In the genomic region with DNA sequence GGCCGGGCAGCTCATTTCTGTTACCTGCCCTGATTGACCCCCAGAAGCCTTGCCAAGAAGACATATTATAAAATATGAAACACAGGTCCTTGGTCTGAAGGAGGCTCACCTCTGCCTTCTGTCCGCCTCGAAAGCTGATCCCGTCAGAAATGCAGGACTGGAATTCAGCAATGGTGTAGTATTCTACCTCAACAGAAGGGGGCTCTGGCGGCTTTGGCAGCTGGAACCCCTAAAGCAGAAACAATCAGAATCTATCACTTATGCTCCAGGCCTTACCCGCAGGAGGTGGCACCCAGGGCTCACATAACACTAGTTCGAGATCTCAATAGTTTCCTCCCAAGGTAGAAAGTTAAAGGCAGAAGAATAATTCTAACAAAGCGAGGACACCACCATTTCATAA, we compare ENCODE assay signal across 10 mouse cellular contexts.
DNase-seq lines count a peak whose midpoint lies in the region; ATAC-seq and TF ChIP-seq lines count a peak whose summit lies in the region.
"Had no signal": no experiment of that assay in that cellular context is flagged by ENCODE, and none has a peak within 500 bp of the region (broad histone marks: within the 10 kb centered on the region; RNA-seq: fewer than 3 reads in every experiment).

No protein-coding gene starts in this region.

- TF ChIP-seq EP300 in lung, postnatal 0 days (IDR thresholded peaks at IDR 0.05), result no peak

- WGBS in cerebellum, adult 2 months, result 75% methylated on average over 8 of the region's 8 CpGs
- WGBS in lung, postnatal 0 days, result 55% methylated on average over 8 of the region's 8 CpGs

- no peak for ATAC-seq in lung, postnatal 0 days
- no peak for ATAC-seq in megakaryocyte, adult 5-6 weeks (ENCODE audit: poor library complexity, severe bottlenecking)

- H3K9me3 ChIP-seq in lung, postnatal 0 days (ENCODE audit: low read length), result no peaks in the 10 kb centered on the region
- H3K9me3 ChIP-seq: hindbrain, embryonic 15.5 days; neural tube, embryonic 13.5 days had no signal

- peak; percentile 53 for TF ChIP-seq CTCF in cerebellum, adult 2 months (IDR thresholded peaks at IDR 0.05; ENCODE audit: borderline replicate concordance, insufficient read depth, low read depth, low read length)
- TF ChIP-seq CTCF in layer of hippocampus, adult 2 months (conservative IDR thresholded peaks at IDR 0.05), result peak; percentile 86
- TF ChIP-seq CTCF in lung, postnatal 0 days (IDR thresholded peaks at IDR 0.05), result peak; percentile 69

- peak in 1 of 2 experiments; percentile 34 for DNase-seq in cerebellum, adult 2 months
- no peak for DNase-seq in cerebellum, adult 11 months
- DNase-seq in layer of hippocampus, adult 2 months (ENCODE audit: low spot score in 2 of 2), result no peak
- DNase-seq in layer of hippocampus, postnatal 36 days, result no peak
- peak; percentile 48 for DNase-seq in MN1 (ENCODE audit: low spot score)
- DNase-seq in lung, postnatal 0 days (ENCODE audit: low spot score), result peak; percentile 65
- no peak for DNase-seq in left cerebral cortex, postnatal 4 days

- H3K27ac ChIP-seq in cerebellum, adult 2 months (ENCODE audit: insufficient read depth, low read length), result no peak overlapping the region
- no peak overlapping the region for H3K27ac ChIP-seq in layer of hippocampus, adult 2 months
- H3K27ac ChIP-seq in lung, postnatal 0 days (ENCODE audit: low read length), result no peak overlapping the region
- H3K27ac ChIP-seq: hindbrain, embryonic 15.5 days; neural tube, embryonic 13.5 days had no signal

- no peak for TF ChIP-seq POLR2A in cerebellum, adult 2 months (IDR thresholded peaks at IDR 0.05; ENCODE audit: borderline replicate concordance, insufficient read depth, low read length)

- no peaks in the 10 kb centered on the region for H3K27me3 ChIP-seq in cerebellum, adult 2 months (ENCODE audit: control insufficient read depth, insufficient read depth, low read length)
- no peaks in the 10 kb centered on the region for H3K27me3 ChIP-seq in lung, postnatal 0 days (replicated peaks; ENCODE audit: insufficient read depth, low read length)
- H3K27me3 ChIP-seq: hindbrain, embryonic 15.5 days; neural tube, embryonic 13.5 days had no signal

- H3K4me3 ChIP-seq in cerebellum, adult 2 months (replicated peaks; ENCODE audit: insufficient read depth, low read depth, low read length), result no peak overlapping the region
- H3K4me3 ChIP-seq in layer of hippocampus, adult 2 months, result no peak overlapping the region
- H3K4me3 ChIP-seq in lung, postnatal 0 days (ENCODE audit: low read depth, low read length), result no peak overlapping the region
- H3K4me3 ChIP-seq: hindbrain, embryonic 15.5 days; neural tube, embryonic 13.5 days had no signal

- H3K4me2 ChIP-seq in lung, postnatal 0 days (replicated peaks; ENCODE audit: low read depth, low read length), result no peak overlapping the region
- H3K4me2 ChIP-seq: hindbrain, embryonic 15.5 days; neural tube, embryonic 13.5 days had no signal

- peaks cover 24% of the 10 kb centered on the region for H3K4me1 ChIP-seq in cerebellum, adult 2 months (ENCODE audit: control insufficient read depth, insufficient read depth, low read length)
- no peaks in the 10 kb centered on the region for H3K4me1 ChIP-seq in lung, postnatal 0 days (ENCODE audit: insufficient read depth, low read depth, low read length)
- H3K4me1 ChIP-seq: hindbrain, embryonic 15.5 days had no signal

- H3K36me3 ChIP-seq in lung, postnatal 0 days (ENCODE audit: insufficient read depth, low read length), result peaks cover 56% of the 10 kb centered on the region

- intact Hi-C loops in left cerebral cortex, postnatal 4 days (cut with DNase I), result no loop called here

- H3K9ac ChIP-seq in lung, postnatal 0 days (replicated peaks; ENCODE audit: low read depth), result no peak overlapping the region
- H3K9ac ChIP-seq: hindbrain, embryonic 15.5 days; neural tube, embryonic 13.5 days had no signal

Comparison
In these comparisons a context has a peak if more than half of its experiments do, and no peak if none do; other contexts are left out.
1. DNase-seq: peak in MN1 (single experiment) and lung, postnatal 0 days (single experiment); none in cerebellum, adult 11 months (single experiment), layer of hippocampus, adult 2 months (0 of 2), layer of hippocampus, postnatal 36 days (0 of 2) and left cerebral cortex, postnatal 4 days (single experiment).
2. Peak in every context shown above with its lines, with median percentiles within 50 percentile points of each other: CTCF ChIP-seq.